Mouse (Mus musculus) kidney, adult 2 months (tissue): ENCODE measurements at regions not wholly inside any gene's neighbourhood (a gene's known extent, or its start where the extent isn't known, plus 50 kb on each side); places are given as distances from the start of the nearest gene placed in this dataset.

Experiments used
- CTCF ChIP-seq: fragments of 200-500 bp; conservative IDR thresholded peaks from 2 replicates; pipeline ENCODE4 v1.5.1; 2011; ENCODE audit warnings: low read depth, mild to moderate bottlenecking, control low read depth, low read length, moderate library complexity, mixed read lengths; ENCODE audit not compliant: insufficient read depth, insufficient read length
- POLR2A ChIP-seq: fragments of 200-500 bp; IDR thresholded peaks from one replicate; pipeline ENCODE4 v1.6.1; 2011; ENCODE audit warnings: low read depth, low read length, control low read depth

DNA sequence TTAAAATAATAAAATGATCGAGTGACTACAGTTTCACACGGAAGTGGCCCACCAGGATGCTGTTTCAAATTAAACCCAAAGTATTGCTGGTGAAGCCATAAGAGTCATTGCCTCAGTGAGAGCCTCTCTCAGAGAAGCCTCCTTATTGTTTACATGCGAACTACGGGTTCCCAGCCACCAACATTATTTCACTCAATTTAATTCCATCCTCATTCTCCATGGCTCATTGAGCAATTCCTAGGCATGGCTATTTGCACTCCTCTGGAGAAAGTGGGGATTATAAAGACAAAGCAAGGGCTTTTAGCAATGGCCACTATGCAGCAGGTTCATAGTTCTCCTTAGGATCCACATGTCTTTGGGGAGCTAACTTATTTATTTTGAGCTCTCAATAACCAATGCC is 646.7 kb upstream of the Intu start:
- TF ChIP-seq CTCF: no peak
- TF ChIP-seq POLR2A: no peak
